Mouse (Mus musculus): Measurements from ENCODE around the gene Pitpnm1. TPM values are rescaled to one million over a fixed set of nuclear protein-coding genes. Genes with fewer than 3 reads are reported as not detected.

Gene Pitpnm1
- total and polyA plus RNA-seq, 3 experiments = 25.3 to 51.2 TPM; not detected in 1

DNA sequence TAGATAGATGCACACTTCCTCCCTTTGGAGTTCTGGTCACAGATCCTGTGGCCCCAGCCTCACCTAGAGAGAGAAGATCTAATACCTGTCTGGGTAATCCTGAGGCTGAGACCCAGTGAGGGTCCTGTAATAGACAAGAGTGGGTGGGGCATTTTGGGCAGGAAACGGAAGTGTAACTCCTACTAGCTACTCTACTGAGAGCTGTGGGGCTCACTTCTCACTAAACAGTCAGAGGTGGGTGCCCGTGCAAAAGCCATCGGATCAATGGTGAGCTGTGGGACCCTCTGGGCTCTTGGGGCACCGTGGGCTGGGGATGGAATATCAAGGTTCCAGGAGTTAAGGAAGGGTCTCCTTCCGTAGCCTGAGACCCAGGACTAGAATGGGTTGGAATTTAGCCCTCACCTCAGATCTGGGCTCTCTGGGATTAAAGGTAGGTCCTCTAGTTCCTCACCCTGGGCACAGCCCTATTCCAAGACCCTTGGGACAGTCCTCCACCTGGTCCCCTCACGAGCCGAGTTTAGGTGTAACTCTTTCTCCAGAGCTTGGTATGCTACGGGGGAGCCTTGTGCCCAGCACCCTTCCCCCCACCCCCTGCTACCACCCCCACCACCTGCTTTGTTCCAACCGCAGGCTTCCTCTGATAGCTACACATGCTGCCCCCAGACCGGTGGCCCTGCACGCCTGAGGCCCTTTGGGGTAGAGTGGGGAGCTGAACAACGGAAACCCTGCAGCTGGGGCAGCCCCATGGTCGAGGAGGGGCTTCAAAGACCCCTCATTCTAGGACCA is 54.8 kb downstream of the Pitpnm1 start:
- H3K27ac ChIP-seq (ENCODE audit: control insufficient read depth, low read depth, low read length) = peak overlapping the region; percentile 70
- peak overlapping the region; percentile 75 for H3K9ac ChIP-seq (ENCODE audit: control insufficient read depth, low read depth, low read length, poor library complexity, severe bottlenecking)
- peaks cover 1 to 2% of the 10 kb centered on the region in 2 experiments; a peak in 3 of 4 replicates for H3K36me3 ChIP-seq (ENCODE audit: control insufficient read depth in 1 of 2, insufficient read depth in 2 of 2, low read length in 2 of 2)
- no peaks in the 10 kb centered on the region for H3K27me3 ChIP-seq (ENCODE audit: control insufficient read depth in 1 of 2, insufficient read depth in 2 of 2, low read length in 2 of 2)
- peaks cover 4 to 10% of the 10 kb centered on the region in 2 experiments; a peak in 3 of 4 replicates for H3K4me1 ChIP-seq (ENCODE audit: control insufficient read depth in 1 of 2, insufficient read depth in 2 of 2, low read length in 2 of 2)
- DNase-seq (ENCODE audit: low read depth, low spot score) = peak; percentile 58
- H3K79me2 ChIP-seq (ENCODE audit: control insufficient read depth, insufficient read depth, low read length, poor library complexity) = peaks cover 9% of the 10 kb centered on the region
- H3K9me3 ChIP-seq (replicated peaks; ENCODE audit: insufficient read depth, low read length) = no peaks in the 10 kb centered on the region
- H3K4me3 ChIP-seq (ENCODE audit: control insufficient read depth in 1 of 2, insufficient read depth in 1 of 2, low read depth in 2 of 2, low read length in 2 of 2) = peak overlapping the region; percentile 59 to 62
- TF ChIP-seq ETS1 (IDR thresholded peaks at IDR 0.05; ENCODE audit: low read depth, low read length) = no peak
- TF ChIP-seq KAT2A (conservative IDR thresholded peaks at IDR 0.05; ENCODE audit: low read depth, low read length) = no peak
- no peak for TF ChIP-seq MYC (IDR thresholded peaks at IDR 0.05; ENCODE audit: low read depth, low read length)
- TF ChIP-seq SMC3 (IDR thresholded peaks at IDR 0.05; ENCODE audit: low read depth, low read length) = no peak
- TF ChIP-seq CTCF (IDR thresholded peaks at IDR 0.05 in 2 of 3, conservative IDR thresholded peaks at IDR 0.05 in 1 of 3; ENCODE audit: control insufficient read depth in 1 of 3, insufficient read depth in 1 of 3, low read depth in 2 of 3, low read length in 3 of 3, poor library complexity in 1 of 3, severe bottlenecking in 1 of 3) = no peak
- TF ChIP-seq ZNF384 (IDR thresholded peaks at IDR 0.05; ENCODE audit: low read depth, low read length) = no peak
- 0 out of 2 replicates have a peak, but pooled peaks have one; percentile 26 for TF ChIP-seq TCF12 (IDR thresholded peaks at IDR 0.05; ENCODE audit: low read depth, low read length)
- no peak for TF ChIP-seq ZC3H11A (IDR thresholded peaks at IDR 0.05; ENCODE audit: low read depth, low read length)
- TF ChIP-seq MXI1 (IDR thresholded peaks at IDR 0.05; ENCODE audit: low read depth, low read length) = 0 out of 2 replicates have a peak, but pooled peaks have one; percentile 48
- 0 out of 4 replicates have a peak, but pooled peaks of 1 of the 2 experiments have one; percentile 20 for TF ChIP-seq EP300 (IDR thresholded peaks at IDR 0.05; ENCODE audit: low read depth in 1 of 2, low read length in 2 of 2)
- 0 out of 2 replicates have a peak, but pooled peaks have one; percentile 8 for TF ChIP-seq MAZ (IDR thresholded peaks at IDR 0.05; ENCODE audit: low read depth, low read length)
- no peak for TF ChIP-seq UBTF (IDR thresholded peaks at IDR 0.05; ENCODE audit: borderline replicate concordance, insufficient read depth, low read depth, low read length)
- TF ChIP-seq SIN3A (IDR thresholded peaks at IDR 0.05; ENCODE audit: low read length) = peak; percentile 30; the same call in 1 of the 2 replicates
- TF ChIP-seq USF2 (IDR thresholded peaks at IDR 0.05; ENCODE audit: borderline replicate concordance in 1 of 2, insufficient read depth in 1 of 2, low read depth in 1 of 2, low read length in 2 of 2) = no peak
- peak; percentile 56 for TF ChIP-seq NELFE (IDR thresholded peaks at IDR 0.05; ENCODE audit: low read depth, low read length)
- peak; percentile 62; the same call in 1 of the 2 replicates for TF ChIP-seq TBP (IDR thresholded peaks at IDR 0.05; ENCODE audit: low read depth, low read length)
- no peak for TF ChIP-seq POLR2AphosphoS5 (IDR thresholded peaks at IDR 0.05; ENCODE audit: borderline replicate concordance, low read depth, low read length)
- no peak for TF ChIP-seq GABPA (IDR thresholded peaks at IDR 0.05; ENCODE audit: low read depth, low read length)
- no peak; the same call in 1 of the 2 replicates for TF ChIP-seq BHLHE40 (IDR thresholded peaks at IDR 0.05; ENCODE audit: borderline replicate concordance, low read depth, low read length)
- TF ChIP-seq MEF2A (IDR thresholded peaks at IDR 0.05; ENCODE audit: extremely low read depth, insufficient replicate concordance, low read depth, low read length, poor library complexity, severe bottlenecking) = no peak
- TF ChIP-seq POLR2AphosphoS2 (IDR thresholded peaks at IDR 0.05; ENCODE audit: low read length) = no peak; the same call in 1 of the 2 replicates
- TF ChIP-seq CHD2 (IDR thresholded peaks at IDR 0.05; ENCODE audit: low read length) = 0 out of 2 replicates have a peak, but pooled peaks have one; percentile 44
- peak in 1 of 2 experiments; percentile 72; a peak in 2 of 4 replicates for TF ChIP-seq POLR2A (IDR thresholded peaks at IDR 0.05; ENCODE audit: control insufficient read depth in 1 of 2, insufficient read depth in 1 of 2, low read depth in 1 of 2, low read length in 2 of 2, poor library complexity in 1 of 2)
- TF ChIP-seq GATA1 (IDR thresholded peaks at IDR 0.05; ENCODE audit: low read depth, low read length) = no peak
- no peak for TF ChIP-seq USF1 (IDR thresholded peaks at IDR 0.05; ENCODE audit: low read depth, low read length)
- TF ChIP-seq MAX (IDR thresholded peaks at IDR 0.05; ENCODE audit: low read length) = no peak; the same call in 1 of the 2 replicates
- no peak for TF ChIP-seq RAD21 (IDR thresholded peaks at IDR 0.05; ENCODE audit: low read depth, low read length)
- no peak for TF ChIP-seq TAL1 (IDR thresholded peaks at IDR 0.05; ENCODE audit: low read length)
- no peak for TF ChIP-seq NRF1 (IDR thresholded peaks at IDR 0.05; ENCODE audit: insufficient read depth, low read depth, low read length, poor library complexity, severe bottlenecking)
- TF ChIP-seq ZKSCAN1 (IDR thresholded peaks at IDR 0.05; ENCODE audit: low read depth, low read length) = no peak
- no peak for TF ChIP-seq CHD1 (IDR thresholded peaks at IDR 0.05; ENCODE audit: low read depth, low read length)
- no peak for TF ChIP-seq MAFK (IDR thresholded peaks at IDR 0.05; ENCODE audit: borderline replicate concordance, low read depth, low read length)
- TF ChIP-seq MYB (IDR thresholded peaks at IDR 0.05; ENCODE audit: low read depth, low read length) = no peak
- no peak for TF ChIP-seq ELF1 (IDR thresholded peaks at IDR 0.05; ENCODE audit: low read depth, low read length)
- no peak for TF ChIP-seq RCOR1 (IDR thresholded peaks at IDR 0.05; ENCODE audit: low read depth, low read length)
